Mouse (Mus musculus): ENCODE results near the gene Tspan4. TPM values are rescaled to one million over a fixed set of nuclear protein-coding genes. Genes with fewer than 3 reads are reported as not detected.

The Tspan4 gene
- polyA plus RNA-seq, 1 experiment from 2014 or later = 75.1 TPM

GRCm38 (mm10) chr7:141468522-141469211 lies 6.4 kb upstream of the Tspan4 start:
- ATAC-seq (replicated peaks; ENCODE audit: low FRiP score, low TSS enrichment, low read depth) (peak; percentile 68), DNase-seq (ENCODE audit: low spot score) (peak; percentile 74)
- peaks cover 21% of the 10 kb centered on the region for H3K27me3 ChIP-seq (replicated peaks; ENCODE audit: control insufficient read depth, insufficient read depth, low read length)
- peak overlapping the region; percentile 80 for H3K9ac ChIP-seq (ENCODE audit: low read length)
- H3K27ac ChIP-seq (ENCODE audit: low read depth) = peak overlapping the region; percentile 80
- H3K4me3 ChIP-seq (ENCODE audit: low read depth, low read length) = peak overlapping the region; percentile 75
- no peaks in the 10 kb centered on the region for H3K9me3 ChIP-seq (ENCODE audit: control insufficient read depth, low read length)
- H3K36me3 ChIP-seq (ENCODE audit: control insufficient read depth, insufficient read depth, low read length) = peaks cover 32% of the 10 kb centered on the region
- H3K4me1 ChIP-seq (replicated peaks; ENCODE audit: control insufficient read depth, insufficient read depth, low read length) = peaks cover 34% of the 10 kb centered on the region
- WGBS = 10% methylated on average over 8 of the region's 8 CpGs
- peak overlapping the region; percentile 91 for H3K4me2 ChIP-seq (ENCODE audit: low read length)

DNA sequence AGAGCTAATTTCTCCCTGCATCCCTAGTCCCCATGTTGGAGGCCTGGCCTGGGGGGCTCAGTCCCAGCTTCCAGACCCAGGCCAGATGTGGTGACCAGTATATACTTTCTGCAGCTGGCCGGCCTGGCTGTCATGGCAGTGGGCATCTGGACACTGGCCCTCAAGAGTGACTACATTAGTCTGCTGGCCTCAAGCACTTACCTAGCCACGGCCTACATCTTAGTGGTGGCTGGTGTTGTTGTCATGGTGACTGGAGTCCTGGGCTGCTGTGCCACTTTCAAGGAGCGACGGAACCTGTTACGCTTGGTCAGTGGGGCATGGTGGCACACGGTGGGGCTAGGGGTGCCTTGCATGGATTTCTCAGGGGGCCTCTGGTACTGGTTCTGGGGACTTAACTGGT lies 5.7 kb upstream of the Tspan4 start:
- H3K4me1 ChIP-seq (replicated peaks; ENCODE audit: control insufficient read depth, insufficient read depth, low read length) = peaks cover 41% of the 10 kb centered on the region
- H3K9me3 ChIP-seq (ENCODE audit: control insufficient read depth, low read length) = no peaks in the 10 kb centered on the region
- 87% methylated on average over 6 of the region's 6 CpGs for WGBS
- H3K9ac ChIP-seq (ENCODE audit: low read length) = peak overlapping the region; percentile 29
- peak overlapping the region; percentile 91 for H3K4me2 ChIP-seq (ENCODE audit: low read length)
- ATAC-seq (replicated peaks; ENCODE audit: low FRiP score, low TSS enrichment, low read depth) (no peak), DNase-seq (ENCODE audit: low spot score) (no peak)
- H3K27me3 ChIP-seq (replicated peaks; ENCODE audit: control insufficient read depth, insufficient read depth, low read length) = peaks cover 14% of the 10 kb centered on the region
- no peak overlapping the region for H3K4me3 ChIP-seq (ENCODE audit: low read depth, low read length)
- peak overlapping the region; percentile 80 for H3K27ac ChIP-seq (ENCODE audit: low read depth)
- H3K36me3 ChIP-seq (ENCODE audit: control insufficient read depth, insufficient read depth, low read length) = peaks cover 32% of the 10 kb centered on the region

- no peak overlapping the region for H3K27ac ChIP-seq (ENCODE audit: low read depth)
- no peak overlapping the region for H3K4me3 ChIP-seq (ENCODE audit: low read depth, low read length)
- DNase-seq (ENCODE audit: low spot score) (no peak), ATAC-seq (replicated peaks; ENCODE audit: low FRiP score, low TSS enrichment, low read depth) (no peak)
- H3K9ac ChIP-seq (ENCODE audit: low read length) = no peak overlapping the region
- 88% methylated on average over 18 of the region's 18 CpGs for WGBS
- no peaks in the 10 kb centered on the region for H3K9me3 ChIP-seq (ENCODE audit: control insufficient read depth, low read length)
- H3K27me3 ChIP-seq (replicated peaks; ENCODE audit: control insufficient read depth, insufficient read depth, low read length) = peaks cover 9% of the 10 kb centered on the region
- peaks cover 32% of the 10 kb centered on the region for H3K36me3 ChIP-seq (ENCODE audit: control insufficient read depth, insufficient read depth, low read length)
- peaks cover 35% of the 10 kb centered on the region for H3K4me1 ChIP-seq (replicated peaks; ENCODE audit: control insufficient read depth, insufficient read depth, low read length)
- no peak overlapping the region for H3K4me2 ChIP-seq (ENCODE audit: low read length)
Observed at GRCm38 (mm10) chr7:141469901-141470636, 5.0 kb upstream of the Tspan4 start.

DNA sequence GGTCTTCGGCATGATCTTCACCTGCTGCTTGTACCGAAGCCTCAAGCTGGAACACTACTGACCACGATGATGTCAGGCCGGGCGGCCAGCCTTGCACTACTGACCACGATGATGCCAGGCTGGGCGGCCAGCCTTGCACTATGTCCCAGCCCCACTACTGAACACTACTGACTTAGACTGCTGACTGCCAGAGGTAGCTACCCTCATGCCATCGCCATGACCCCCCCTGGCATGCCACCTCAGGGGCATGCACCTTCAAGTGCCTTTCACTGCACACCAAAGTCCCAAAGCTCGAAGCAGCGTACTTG lies 4.4 kb upstream of the Tspan4 start:
- peaks cover 32% of the 10 kb centered on the region for H3K36me3 ChIP-seq (ENCODE audit: control insufficient read depth, insufficient read depth, low read length)
- no peak for DNase-seq (ENCODE audit: low spot score)
- no peaks in the 10 kb centered on the region for H3K9me3 ChIP-seq (ENCODE audit: control insufficient read depth, low read length)
- H3K4me1 ChIP-seq (replicated peaks; ENCODE audit: control insufficient read depth, insufficient read depth, low read length) = peaks cover 33% of the 10 kb centered on the region
- 90% methylated on average over 10 of the region's 10 CpGs for WGBS
- no peak for ATAC-seq (replicated peaks; ENCODE audit: low FRiP score, low TSS enrichment, low read depth)
- no peak overlapping the region for H3K9ac ChIP-seq (ENCODE audit: low read length)
- H3K4me3 ChIP-seq (ENCODE audit: low read depth, low read length) = no peak overlapping the region
- H3K27ac ChIP-seq (ENCODE audit: low read depth) = no peak overlapping the region
- H3K27me3 ChIP-seq (replicated peaks; ENCODE audit: control insufficient read depth, insufficient read depth, low read length) = peaks cover 5% of the 10 kb centered on the region
- H3K4me2 ChIP-seq (ENCODE audit: low read length) = no peak overlapping the region

DNA sequence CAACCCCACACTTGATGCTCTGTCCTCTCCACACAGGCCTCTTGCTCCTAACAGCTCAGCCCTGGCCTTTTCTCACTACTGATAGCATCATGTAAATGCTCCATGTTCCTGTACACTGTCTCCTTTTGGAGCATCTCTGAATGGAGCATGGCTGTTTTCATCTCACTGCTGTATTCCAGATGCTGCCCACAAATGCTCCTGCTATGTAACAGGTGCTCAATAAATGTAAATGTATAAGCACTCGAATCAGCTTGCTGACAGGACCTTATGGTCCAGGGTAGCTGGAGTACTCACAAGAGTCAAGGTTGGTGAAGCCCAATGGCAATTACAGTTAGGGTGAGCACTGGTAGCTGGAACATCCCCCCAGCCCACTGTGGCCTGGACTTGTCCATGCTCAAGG lies 3.8 kb upstream of the Tspan4 start:
- no peak overlapping the region for H3K4me2 ChIP-seq (ENCODE audit: low read length)
- DNase-seq (ENCODE audit: low spot score) (no peak), ATAC-seq (replicated peaks; ENCODE audit: low FRiP score, low TSS enrichment, low read depth) (no peak)
- no peak overlapping the region for H3K27ac ChIP-seq (ENCODE audit: low read depth)
- H3K9ac ChIP-seq (ENCODE audit: low read length) = no peak overlapping the region
- H3K36me3 ChIP-seq (ENCODE audit: control insufficient read depth, insufficient read depth, low read length) = peaks cover 32% of the 10 kb centered on the region
- no peak overlapping the region for H3K4me3 ChIP-seq (ENCODE audit: low read depth, low read length)
- H3K4me1 ChIP-seq (replicated peaks; ENCODE audit: control insufficient read depth, insufficient read depth, low read length) = peaks cover 39% of the 10 kb centered on the region
- H3K9me3 ChIP-seq (ENCODE audit: control insufficient read depth, low read length) = no peaks in the 10 kb centered on the region
- H3K27me3 ChIP-seq (replicated peaks; ENCODE audit: control insufficient read depth, insufficient read depth, low read length) = no peaks in the 10 kb centered on the region
- 90% methylated on average over 1 of the region's 1 CpGs for WGBS

DNA sequence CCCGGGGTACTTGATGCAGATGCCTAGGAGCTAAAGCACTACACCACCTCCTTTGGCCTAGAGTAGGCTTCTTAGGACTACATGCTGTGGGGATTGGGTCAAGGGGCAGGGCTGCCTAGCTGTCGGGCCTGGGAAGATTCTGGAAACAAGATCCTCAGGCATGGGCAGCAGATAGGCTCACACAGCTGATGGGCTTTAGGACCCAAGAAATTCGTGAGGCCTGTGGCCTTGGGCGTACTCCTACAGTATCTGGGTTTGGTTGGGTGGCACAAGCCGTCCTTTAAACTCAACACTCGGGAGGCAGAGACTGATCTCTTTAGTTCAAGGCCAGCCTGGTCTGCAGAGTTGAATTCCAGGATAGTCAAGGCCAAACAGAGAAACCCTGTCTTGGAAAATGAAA lies 2.8 kb upstream of the Tspan4 start:
- no peak overlapping the region for H3K4me2 ChIP-seq (ENCODE audit: low read length)
- no peak overlapping the region for H3K4me3 ChIP-seq (ENCODE audit: low read depth, low read length)
- H3K4me1 ChIP-seq (replicated peaks; ENCODE audit: control insufficient read depth, insufficient read depth, low read length) = peaks cover 38% of the 10 kb centered on the region
- no peaks in the 10 kb centered on the region for H3K27me3 ChIP-seq (replicated peaks; ENCODE audit: control insufficient read depth, insufficient read depth, low read length)
- no peak overlapping the region for H3K9ac ChIP-seq (ENCODE audit: low read length)
- H3K36me3 ChIP-seq (ENCODE audit: control insufficient read depth, insufficient read depth, low read length) = peaks cover 32% of the 10 kb centered on the region
- ATAC-seq (replicated peaks; ENCODE audit: low FRiP score, low TSS enrichment, low read depth) = no peak
- H3K9me3 ChIP-seq (ENCODE audit: control insufficient read depth, low read length) = no peaks in the 10 kb centered on the region
- 72% methylated on average over 6 of the region's 6 CpGs for WGBS
- no peak overlapping the region for H3K27ac ChIP-seq (ENCODE audit: low read depth)
- DNase-seq (ENCODE audit: low spot score) = no peak

GRCm38 (mm10) chr7:141472763-141473162 lies 2.3 kb upstream of the Tspan4 start:
- H3K4me1 ChIP-seq (replicated peaks; ENCODE audit: control insufficient read depth, insufficient read depth, low read length) = peaks cover 42% of the 10 kb centered on the region
- peaks cover 32% of the 10 kb centered on the region for H3K36me3 ChIP-seq (ENCODE audit: control insufficient read depth, insufficient read depth, low read length)
- ATAC-seq (replicated peaks; ENCODE audit: low FRiP score, low TSS enrichment, low read depth) (no peak), DNase-seq (ENCODE audit: low spot score) (no peak)
- 78% methylated on average over 6 of the region's 6 CpGs for WGBS
- no peaks in the 10 kb centered on the region for H3K9me3 ChIP-seq (ENCODE audit: control insufficient read depth, low read length)
- no peaks in the 10 kb centered on the region for H3K27me3 ChIP-seq (replicated peaks; ENCODE audit: control insufficient read depth, insufficient read depth, low read length)
- H3K9ac ChIP-seq (ENCODE audit: low read length) = no peak overlapping the region
- H3K4me3 ChIP-seq (ENCODE audit: low read depth, low read length) = no peak overlapping the region
- H3K27ac ChIP-seq (ENCODE audit: low read depth) = no peak overlapping the region
- H3K4me2 ChIP-seq (ENCODE audit: low read length) = no peak overlapping the region

GRCm38 (mm10) chr7:141474160-141474559 lies 880 bp upstream of the Tspan4 start:
- peaks cover 37% of the 10 kb centered on the region for H3K4me1 ChIP-seq (replicated peaks; ENCODE audit: control insufficient read depth, insufficient read depth, low read length)
- DNase-seq (ENCODE audit: low spot score) = no peak
- no peak overlapping the region for H3K27ac ChIP-seq (ENCODE audit: low read depth)
- ATAC-seq (replicated peaks; ENCODE audit: low FRiP score, low TSS enrichment, low read depth) = no peak
- peak overlapping the region; percentile 86 for H3K9ac ChIP-seq (ENCODE audit: low read length)
- H3K36me3 ChIP-seq (ENCODE audit: control insufficient read depth, insufficient read depth, low read length) = peaks cover 32% of the 10 kb centered on the region
- H3K4me3 ChIP-seq (ENCODE audit: low read depth, low read length) = peak overlapping the region; percentile 88
- WGBS = 6% methylated on average over 5 of the region's 5 CpGs
- H3K27me3 ChIP-seq (replicated peaks; ENCODE audit: control insufficient read depth, insufficient read depth, low read length) = no peaks in the 10 kb centered on the region
- H3K4me2 ChIP-seq (ENCODE audit: low read length) = peak overlapping the region; percentile 97
- no peaks in the 10 kb centered on the region for H3K9me3 ChIP-seq (ENCODE audit: control insufficient read depth, low read length)

GRCm38 (mm10) chr7:141475805-141476158 lies 742 bp downstream of the Tspan4 start:
- Histone ChIP-seq H3K4me2 (ENCODE audit: low read length) (peak overlapping the region; percentile 97), H3K9ac (ENCODE audit: low read length) (peak overlapping the region; percentile 86), H3K27ac (ENCODE audit: low read depth) (peak overlapping the region; percentile 95), H3K36me3 (ENCODE audit: control insufficient read depth, insufficient read depth, low read length) (peaks cover 19% of the 10 kb centered on the region), H3K4me3 (ENCODE audit: low read depth, low read length) (peak overlapping the region; percentile 88), H3K27me3 (replicated peaks; ENCODE audit: control insufficient read depth, insufficient read depth, low read length) (no peaks in the 10 kb centered on the region), H3K9me3 (ENCODE audit: control insufficient read depth, low read length) (no peaks in the 10 kb centered on the region), H3K4me1 (replicated peaks; ENCODE audit: control insufficient read depth, insufficient read depth, low read length) (peaks cover 34% of the 10 kb centered on the region)
- ATAC-seq (replicated peaks; ENCODE audit: low FRiP score, low TSS enrichment, low read depth) = no peak
- 0% methylated on average over 12 of the region's 12 CpGs for whole genome bisulfite sequencing
- DNase-seq (ENCODE audit: low spot score) = no peak

All from intestine, embryonic 14.5 days (tissue).